Mouse (Mus musculus) left cerebral cortex, adult 8-10 months (tissue): ENCODE measurements around the gene Rptor. TPM values are rescaled to one million over a fixed set of nuclear protein-coding genes. Genes with fewer than 3 reads are reported as not detected.

ENCODE experiments used
- DNase-seq, 2 experiments: peaks; one replicate each; pipeline ENCODE4 v3.0.0; 2022; ENCODE audit warnings: low spot score in 2 of 2
- total RNA-seq, 4 experiments: library from RNA; stranded (reverse); gene quantifications; 2 replicates each; pipeline ENCODE4 v1.2.4; 2022

Gene Rptor
- total RNA-seq, 4 experiments from 2014 or later, result 57.5 to 65.0 (median 61.0) TPM

DNA sequence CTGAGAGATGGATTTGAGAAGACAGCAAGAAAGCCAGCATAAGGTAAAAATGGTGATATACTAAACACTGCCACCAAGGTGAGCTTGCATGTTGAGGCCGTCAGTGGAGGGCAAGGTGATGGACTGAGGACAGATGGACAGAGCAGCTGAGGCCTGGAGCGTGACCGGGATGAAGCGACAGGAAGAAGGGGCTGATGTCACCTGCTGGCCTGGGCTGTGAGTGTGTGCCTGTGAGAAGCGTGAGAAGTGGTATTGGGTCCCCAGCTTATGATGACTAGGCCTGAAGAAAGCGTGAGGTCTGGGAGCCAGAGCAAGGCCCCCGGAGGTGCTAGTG is 130.9 kb downstream of the Rptor start:
- no peak for DNase-seq

DNA sequence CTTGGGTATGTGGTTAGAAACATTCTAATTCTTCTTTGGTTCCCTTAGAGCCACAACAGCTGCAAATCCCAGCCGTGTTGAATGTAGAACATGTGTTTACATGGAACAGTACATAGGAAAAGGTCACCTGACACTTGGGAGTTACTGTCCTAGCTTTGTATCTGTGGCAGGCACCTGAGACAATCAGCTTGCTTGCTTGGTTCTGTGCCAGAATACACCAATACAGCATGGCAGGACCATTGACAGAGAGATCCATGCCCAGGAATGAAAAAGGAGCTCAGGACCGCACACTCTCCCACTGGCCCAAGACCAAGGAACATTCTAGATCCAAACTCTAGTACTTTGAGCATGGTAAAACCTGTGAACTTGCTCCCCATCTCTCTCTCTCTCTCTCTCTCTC is 132.4 kb downstream of the Rptor start:
- no peak for DNase-seq

DNA sequence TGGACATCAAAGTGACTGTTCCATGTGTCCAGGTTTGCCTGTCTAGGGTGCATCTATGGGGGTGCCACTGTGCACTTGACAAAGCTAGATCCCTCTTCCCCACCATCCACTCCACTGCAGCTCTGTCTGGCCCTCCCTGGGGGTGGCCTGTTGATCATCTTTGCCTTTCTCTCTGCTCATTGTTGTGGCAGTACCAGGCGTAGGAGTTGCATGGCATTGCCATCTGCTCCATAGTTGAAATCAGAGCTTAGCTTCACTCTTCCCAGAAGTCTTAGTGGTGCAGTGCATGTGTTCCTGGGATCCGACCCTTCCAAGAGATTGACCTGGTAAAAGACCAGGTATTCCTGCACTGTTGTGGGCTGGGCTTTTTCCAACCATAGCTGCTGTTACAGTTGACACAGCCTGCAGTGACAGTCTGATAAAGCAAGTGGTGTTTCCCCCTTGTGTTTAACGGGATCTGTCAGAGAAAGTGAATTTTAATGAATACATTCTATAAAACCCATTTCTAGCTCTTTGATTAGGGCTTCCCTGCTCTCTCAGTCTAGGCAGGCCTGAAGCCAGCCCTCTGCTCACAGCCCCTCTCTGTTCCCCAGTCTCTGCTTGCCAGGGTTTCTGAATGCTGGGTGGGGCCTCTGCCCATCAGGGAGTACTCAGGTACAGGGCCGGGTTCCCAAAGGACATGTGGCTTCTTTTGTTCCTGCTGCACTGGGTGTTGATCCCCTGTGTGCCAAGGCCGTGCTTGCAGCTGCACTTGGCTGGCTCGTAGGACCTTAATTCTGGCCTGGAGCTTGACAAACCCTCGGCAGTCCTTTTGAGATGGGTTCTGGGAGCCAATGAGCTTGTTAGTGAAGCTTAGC is 136.5 kb downstream of the Rptor start:
- peak in 1 of 2 experiments; percentile 39 for DNase-seq

DNA sequence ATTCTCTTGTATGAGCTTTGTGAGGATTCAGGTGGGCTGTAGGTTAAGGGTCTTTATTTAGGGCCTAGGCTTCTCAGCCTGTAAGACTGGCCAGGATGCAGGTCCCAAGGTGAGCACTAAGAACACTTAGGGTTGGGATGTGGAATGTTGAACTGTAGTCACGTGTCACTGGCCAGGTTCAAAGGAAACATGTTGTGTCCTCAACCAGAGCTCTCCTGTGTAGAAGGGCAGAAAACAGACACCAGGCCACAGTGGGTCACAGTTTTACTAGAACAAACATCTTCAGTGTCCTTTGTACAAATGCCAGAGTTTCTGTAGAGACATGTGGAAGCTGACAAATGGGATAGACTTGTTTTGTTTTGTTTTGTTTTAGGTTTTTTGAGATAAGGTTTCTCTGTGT is 138.7 kb downstream of the Rptor start:
- no peak for DNase-seq

DNA sequence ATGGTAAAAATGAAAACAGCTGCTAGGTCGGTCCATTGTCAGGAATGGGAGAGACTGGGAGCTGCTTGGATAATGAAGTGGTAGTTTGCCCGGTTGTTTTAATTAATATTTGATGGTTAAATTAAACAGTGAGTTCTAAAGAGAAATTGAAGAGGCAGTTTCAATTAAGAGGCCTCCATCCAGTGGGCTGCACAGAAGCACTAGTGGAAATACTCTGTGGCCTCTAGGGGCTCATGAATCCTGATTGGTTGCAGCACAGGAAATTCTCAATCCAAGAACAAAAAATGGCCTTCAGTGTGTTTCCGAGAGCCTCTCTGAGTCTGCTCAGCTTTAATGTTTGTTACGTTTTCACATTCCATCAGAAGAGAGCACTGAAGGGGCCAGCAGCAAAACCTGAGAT is 141.7 kb downstream of the Rptor start:
- no peak for DNase-seq

DNA sequence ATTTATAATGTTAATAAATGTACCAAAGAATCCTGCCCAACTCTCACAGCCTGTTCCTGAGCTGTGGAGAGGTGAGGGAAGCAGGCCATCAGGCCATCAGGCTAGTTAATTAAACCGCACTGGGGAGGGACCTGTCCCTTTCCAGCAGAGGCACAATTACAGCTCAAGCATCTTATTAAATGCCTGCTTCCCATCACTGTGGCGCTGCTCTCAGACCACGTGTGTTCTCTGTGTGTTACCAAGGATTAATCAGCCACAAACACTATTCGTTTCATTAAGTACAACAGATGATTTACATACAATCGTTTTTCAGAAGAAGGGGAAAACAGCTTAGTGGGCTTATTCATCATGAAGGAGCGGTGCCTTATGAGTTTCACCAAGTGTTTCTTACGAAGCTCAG is 142.6 kb downstream of the Rptor start:
- DNase-seq, result no peak

DNA sequence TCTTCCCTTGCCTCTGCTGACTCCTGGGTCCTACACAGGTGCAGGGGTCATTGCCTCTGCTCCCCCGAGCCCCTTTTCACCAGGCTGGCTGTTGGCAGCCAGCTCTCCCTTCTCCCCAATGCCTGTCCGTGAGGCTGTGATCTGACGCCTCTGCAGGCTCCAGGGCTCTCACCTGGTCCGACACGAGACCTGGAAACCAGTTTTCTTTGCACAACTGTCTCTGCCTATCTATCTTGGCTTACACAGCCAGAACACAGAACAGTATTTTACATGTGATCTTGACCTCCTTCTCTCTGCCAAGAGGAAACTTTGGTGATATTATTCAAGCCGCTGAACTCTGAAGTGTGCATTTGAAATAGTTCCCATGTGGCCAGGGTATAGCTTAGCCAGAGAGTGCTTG is 151.8 kb downstream of the Rptor start:
- DNase-seq, result no peak

DNA sequence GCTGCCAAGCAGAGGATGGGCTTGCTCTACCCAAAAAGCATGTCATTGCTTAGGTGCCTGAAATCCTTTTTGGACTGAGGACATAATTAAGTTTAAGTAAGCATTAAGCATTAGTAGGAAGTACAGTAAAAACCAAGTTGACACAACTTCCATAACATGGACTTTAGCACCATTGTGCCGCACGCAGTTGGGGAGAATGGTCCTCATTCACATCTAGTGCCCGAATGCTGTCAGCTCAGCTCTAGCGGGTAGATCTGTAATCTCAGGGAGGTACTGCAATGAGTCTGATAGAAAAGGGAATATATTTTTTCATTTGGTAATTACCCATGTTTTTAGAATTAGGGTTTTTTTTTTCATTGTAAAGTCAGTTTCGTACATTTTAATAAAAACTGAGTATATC is 155.5 kb downstream of the Rptor start:
- DNase-seq, result no peak

DNA sequence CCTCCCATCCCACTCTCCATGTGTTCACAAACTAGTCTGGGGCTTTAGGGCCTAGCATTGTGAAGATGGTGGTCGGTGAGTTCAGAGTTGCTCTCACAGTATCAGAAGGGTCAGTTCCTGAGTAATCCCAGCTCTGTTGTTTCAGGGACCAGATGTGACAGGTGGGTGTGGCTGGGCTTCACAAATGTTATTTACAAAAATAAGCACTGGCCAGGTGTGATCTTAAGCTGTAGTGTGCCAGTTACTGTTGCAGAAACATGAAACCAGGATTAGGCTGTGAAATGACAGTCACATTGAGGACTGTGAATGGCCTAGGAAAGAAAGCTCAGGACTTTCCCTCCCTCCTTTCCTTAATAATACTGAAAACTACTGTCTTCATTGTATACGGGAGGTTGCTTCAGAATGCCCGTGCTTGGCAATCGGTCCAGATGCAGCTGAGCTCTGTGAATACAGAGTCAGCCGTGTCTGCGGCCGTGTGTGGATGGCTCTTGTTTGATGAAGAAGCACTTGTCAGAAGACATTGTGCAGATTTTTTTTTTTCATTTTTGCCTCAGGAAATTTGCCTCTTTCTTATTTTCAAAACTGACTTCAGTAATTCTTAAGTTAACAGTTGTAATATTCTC is 156.1 kb downstream of the Rptor start:
- DNase-seq, result no peak

DNA sequence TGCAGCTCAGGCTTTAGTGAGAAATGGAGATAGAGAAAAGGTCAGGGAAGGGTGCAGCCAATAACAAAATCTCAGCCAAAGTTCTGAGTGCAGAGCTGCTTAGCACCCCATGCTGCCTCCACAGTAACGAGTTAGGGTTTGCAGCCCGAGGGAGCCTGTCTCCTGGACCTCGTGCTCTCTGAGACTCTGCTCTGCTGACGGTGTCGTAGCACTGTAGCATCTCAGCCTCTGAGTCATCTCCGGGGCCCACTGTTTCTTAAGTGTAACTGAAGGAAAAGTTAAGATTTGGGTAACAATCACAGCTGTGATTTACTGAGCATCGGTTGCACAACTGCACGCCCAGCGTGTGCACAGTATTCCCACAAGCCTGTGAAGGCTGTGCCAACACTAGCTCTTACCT is 160.2 kb downstream of the Rptor start:
- DNase-seq, result no peak

DNA sequence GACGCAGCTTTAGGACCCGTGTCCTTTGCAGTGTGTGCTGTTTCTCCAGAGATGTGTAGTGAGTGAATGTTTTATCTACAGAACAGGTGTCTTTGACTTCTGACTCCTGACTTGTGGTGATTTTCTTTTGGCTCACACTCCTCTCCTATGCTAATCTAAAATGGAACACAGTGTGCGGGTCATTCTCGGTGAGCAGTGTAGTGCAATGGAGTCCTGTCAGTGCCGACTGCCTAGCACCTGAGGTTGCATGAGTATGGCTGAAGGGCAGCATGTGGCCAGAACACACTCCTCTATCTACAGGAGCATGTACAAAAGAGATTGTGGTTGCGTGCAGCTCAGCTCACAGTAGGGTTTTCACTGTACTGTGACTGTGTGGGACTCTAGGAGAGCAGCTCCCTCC is 163.3 kb downstream of the Rptor start:
- DNase-seq, result no peak

DNA sequence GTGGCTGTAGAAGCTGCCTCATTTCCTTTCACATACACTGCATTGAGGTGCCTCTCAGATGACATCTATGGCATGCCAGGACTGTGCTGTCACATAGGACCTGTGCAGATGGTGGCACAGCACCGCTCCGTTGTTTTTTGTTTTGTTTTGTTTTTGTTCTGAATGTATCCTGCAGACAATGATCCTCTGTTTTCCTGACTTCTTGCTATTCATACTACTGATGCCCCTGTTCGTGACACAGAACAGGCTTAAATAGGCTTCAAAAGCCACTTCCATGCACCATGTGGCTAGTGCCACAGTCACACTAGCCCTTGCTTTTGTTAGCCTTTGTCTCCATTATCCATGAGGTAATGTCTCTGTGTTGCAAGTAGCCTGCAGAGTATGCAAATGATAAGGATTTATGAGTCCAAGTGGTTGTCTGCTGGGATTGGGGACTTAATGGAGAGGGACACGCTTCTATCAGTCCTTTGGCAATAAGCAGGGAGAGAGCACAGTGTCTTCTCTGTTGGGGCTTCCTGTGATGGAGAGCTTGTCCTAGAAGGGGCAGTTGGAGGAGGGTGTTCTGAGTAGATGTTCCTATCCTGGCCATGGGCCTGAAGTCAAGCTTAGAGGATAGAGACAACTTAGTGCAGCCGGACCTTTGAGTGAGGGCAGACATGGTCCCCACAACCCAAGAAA is 164.2 kb downstream of the Rptor start:
- DNase-seq, result no peak

DNA sequence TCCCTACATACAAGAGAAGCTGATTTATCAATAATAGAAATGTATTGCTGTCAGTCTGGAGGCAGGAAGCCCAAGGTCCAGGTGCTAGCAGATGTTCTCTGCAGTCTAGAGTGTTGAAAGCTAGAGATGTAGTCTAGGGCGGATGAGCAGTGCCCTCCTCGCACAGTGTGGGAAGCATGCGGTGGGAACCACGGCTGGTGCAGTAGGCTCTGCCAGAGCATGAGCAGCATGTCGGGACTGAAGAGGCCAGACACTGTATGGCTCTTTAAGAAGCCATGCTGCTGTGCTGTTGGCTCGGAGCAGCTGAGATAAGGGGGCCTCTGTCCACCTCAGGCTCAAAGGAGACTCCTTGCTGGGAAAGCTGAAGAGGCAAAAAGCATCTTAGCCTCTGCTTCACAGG is 164.8 kb downstream of the Rptor start:
- DNase-seq, result no peak

DNA sequence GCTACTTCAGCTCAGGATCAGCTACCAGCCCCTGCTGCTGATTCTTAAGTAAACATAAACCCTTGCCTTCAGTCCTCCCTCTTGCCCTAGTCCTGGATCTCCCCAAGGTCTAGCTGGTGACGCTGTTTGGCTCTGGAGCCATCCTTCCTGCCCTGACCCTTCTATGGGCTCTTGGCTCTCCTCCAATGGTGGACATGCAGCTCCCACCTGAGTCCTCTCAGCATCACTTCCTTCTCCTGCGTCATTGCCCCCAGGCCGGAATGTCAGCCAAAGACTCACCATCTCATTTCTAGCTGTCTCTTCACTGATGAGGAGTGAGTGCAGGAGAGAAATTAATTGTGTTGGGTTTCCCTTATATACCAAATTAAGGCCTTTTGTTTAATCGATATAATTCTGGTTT is 165.8 kb downstream of the Rptor start:
- DNase-seq, result no peak

DNA sequence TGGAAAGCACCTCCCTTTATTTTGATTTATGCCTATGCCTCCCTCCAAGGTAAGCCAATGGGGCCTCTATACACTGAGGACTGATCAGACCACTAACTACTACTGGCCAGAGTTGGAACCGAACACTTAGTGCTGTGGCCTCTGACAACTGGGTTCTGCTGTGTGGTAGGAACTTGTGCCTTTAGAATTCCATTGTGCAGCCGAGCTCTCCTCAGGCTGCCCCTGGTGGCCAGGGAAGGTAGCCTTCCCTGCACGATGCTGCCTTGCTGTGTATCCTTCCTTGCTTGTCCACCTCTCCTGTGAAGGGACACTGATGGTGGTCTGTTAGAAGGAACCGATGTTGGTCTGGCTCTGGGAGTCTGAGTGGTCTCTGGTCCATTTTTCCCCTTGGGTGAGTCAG is 167.0 kb downstream of the Rptor start:
- no peak for DNase-seq

DNA sequence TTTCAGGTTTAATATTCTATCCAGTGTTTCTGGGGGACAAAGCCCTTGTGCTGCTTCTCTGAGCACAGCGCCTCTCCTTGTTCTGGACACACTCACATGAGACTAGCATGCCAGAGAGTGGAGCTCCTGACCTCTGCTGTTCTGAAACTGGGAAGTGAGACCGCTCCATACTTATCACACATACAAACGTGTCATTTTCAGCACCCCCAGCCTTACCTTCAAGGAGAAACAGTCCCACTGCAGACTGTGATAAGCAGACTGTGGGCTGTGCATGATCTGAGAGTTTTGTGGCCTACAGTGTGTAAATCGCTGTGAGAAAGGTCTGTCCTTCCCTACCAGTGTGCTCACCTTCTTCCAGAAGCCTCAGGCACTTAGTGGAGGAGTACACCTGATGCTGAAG is 168.3 kb downstream of the Rptor start:
- no peak for DNase-seq

DNA sequence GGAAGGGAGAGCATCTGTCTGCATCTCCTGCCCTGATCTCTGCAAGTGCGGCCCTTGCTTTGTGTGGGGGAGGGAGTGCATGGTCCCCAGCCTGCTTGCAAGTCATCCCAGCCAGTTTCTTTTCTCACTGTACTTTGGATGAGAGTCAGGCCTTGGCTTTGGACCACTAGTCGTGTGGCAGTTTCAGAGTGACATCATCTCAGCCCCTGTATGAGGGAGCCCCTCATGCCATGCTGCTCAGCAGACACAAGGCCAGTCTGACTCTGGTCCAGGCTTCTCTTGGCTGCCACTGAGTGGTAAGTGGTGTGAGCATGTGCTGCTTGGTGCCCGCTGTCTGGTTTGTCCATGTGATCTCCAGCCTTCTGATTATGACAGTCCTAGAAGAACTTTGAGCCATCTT is 170.2 kb downstream of the Rptor start:
- no peak for DNase-seq

DNA sequence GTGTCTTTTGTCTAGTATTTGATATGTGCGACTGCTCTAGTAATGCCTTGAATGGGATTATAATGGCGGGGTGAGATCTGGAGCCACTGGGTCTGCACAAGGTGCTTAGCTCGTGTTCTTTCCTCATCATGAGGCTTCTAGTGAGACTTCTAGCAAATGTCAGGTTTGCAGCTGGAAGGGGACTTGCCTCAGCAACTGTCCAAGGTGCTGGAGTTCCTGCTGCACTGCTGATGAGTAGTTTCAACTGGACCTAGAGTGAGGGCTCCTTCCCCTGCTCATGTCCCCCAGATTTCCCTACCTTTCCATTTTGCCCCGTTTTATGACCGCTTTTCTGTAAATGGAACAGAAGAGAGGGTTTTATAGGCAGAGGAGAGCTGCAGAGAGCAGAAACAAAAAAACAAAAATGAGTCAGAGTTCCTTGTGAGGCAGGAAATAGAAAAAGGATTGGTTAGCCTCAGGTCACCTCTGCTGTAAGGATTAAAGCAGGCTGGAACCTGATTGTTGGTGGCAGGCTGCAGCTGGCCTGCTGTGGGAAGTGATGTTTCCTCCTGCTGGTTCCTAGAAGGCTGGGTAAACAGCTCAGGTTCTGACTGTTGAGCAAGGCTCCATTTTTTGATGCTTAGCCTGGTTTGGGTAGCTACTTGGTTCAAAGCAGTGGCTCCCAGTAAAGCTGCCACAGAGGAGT is 172.5 kb downstream of the Rptor start:
- no peak for DNase-seq

DNA sequence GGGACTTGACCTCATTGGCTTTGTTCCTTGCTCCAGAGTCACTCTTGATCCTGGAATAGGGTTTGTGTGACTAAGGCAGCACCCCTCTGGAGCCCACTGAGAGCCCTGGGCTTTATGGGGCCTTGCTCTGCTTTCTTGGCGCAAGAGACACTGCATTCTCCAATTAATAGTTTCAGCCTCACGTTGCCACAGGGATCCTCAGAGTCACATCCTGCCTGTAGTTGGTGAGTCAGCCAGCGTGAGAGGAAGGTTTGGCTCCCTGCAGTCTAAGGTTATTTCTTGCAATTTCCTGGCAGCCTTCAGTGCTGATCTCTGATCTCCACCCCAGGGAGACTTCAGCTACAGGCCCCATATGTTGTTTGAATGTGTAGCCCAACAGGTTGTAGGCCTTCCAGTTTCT is 174.5 kb downstream of the Rptor start:
- no peak for DNase-seq

DNA sequence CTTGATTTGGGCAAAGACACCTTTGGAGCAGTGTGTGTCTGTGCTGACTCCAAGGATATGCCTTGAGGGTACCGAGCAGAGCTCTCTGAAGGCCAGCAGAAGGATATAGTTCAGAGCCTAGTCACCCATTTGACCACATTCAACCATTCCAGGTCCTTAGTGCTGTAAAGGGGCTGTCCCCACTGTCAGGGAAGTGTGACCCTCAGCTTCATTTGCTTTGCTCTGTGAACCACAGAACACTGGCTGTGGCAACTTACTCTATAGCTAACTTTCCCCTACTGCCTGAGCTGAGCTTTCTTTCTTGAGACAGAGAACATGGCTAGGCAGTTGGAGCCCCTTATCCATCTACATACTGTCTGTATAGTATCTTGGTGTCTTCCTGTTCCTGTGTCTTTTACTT is 175.2 kb downstream of the Rptor start:
- no peak for DNase-seq

DNA sequence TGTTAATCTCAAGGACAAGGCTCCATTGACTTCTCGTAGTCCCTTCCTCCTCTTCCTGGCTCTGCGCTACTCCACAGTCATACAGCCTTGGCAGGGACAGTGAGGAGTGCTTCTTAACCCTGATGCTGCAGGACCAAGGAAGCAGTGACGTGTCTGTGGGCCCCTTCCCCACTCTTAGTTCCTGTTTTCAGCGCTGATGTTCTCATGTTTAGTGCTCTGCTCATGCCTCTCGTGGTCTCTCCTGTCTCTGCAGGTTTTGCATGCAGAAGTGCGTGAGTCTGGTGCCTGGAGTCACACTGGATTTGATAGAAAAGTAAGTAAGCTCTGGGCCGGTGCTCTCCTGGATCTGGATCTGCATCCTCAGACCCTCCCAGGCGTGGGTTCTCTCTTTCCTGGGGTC is 177.6 kb downstream of the Rptor start:
- no peak for DNase-seq

DNA sequence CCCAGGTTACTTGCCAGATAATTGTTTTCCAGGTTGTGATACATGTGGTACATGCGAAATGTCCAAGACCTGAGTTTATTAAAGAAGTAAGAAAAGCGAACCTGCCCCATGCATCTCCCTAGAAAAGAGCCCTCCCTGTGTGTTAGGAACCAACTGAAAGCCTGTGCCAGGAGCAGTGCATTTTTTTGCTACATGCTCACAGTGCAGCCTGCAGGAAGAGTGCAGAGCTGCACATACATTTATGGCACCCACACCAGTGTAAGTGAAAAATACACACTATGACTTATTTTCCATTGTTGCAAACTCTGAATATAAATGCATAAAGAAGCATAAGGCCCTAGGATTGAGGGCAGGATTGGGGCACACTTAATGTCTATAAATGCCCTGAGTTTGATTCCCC is 178.5 kb downstream of the Rptor start:
- no peak for DNase-seq
